Mouse (Mus musculus): ENCODE measurements at regions not wholly inside any gene's neighbourhood (a gene's known extent, or its start where the extent isn't known, plus 50 kb on each side); places are given as distances from the start of the nearest gene placed in this dataset.

- H3K27me3 ChIP-seq, result no peaks in the 10 kb centered on the region
- no peaks in the 10 kb centered on the region for H3K4me1 ChIP-seq (replicated peaks)
- WGBS, result 81% methylated on average over 2 of the region's 2 CpGs
- H3K9me3 ChIP-seq, result no peaks in the 10 kb centered on the region
- no peak overlapping the region for H3K4me2 ChIP-seq (replicated peaks)
- H3K9ac ChIP-seq (replicated peaks), result no peak overlapping the region
- no peak overlapping the region for H3K4me3 ChIP-seq (replicated peaks)
- ATAC-seq, result no peak
- H3K36me3 ChIP-seq, result no peaks in the 10 kb centered on the region
- H3K27ac ChIP-seq, result no peak overlapping the region
Observed at GRCm38 (mm10) chr9:52454445-52454844, 225.1 kb downstream of the AI593442 start.

GRCm38 (mm10) chr9:52451792-52452191 lies 227.8 kb downstream of the AI593442 start:
- H3K9me3 ChIP-seq, result no peaks in the 10 kb centered on the region
- 84% methylated on average over 3 of the region's 3 CpGs for WGBS
- H3K4me2 ChIP-seq (replicated peaks), result no peak overlapping the region
- H3K27ac ChIP-seq, result no peak overlapping the region
- no peaks in the 10 kb centered on the region for H3K36me3 ChIP-seq
- no peak overlapping the region for H3K9ac ChIP-seq (replicated peaks)
- no peaks in the 10 kb centered on the region for H3K27me3 ChIP-seq
- no peak overlapping the region for H3K4me3 ChIP-seq (replicated peaks)
- no peaks in the 10 kb centered on the region for H3K4me1 ChIP-seq (replicated peaks)
- ATAC-seq, result no peak

- H3K36me3 ChIP-seq, result no peaks in the 10 kb centered on the region
- no peak overlapping the region for H3K9ac ChIP-seq (replicated peaks)
- no peaks in the 10 kb centered on the region for H3K27me3 ChIP-seq
- ATAC-seq, result no peak
- H3K4me2 ChIP-seq (replicated peaks), result no peak overlapping the region
- H3K27ac ChIP-seq, result no peak overlapping the region
- H3K9me3 ChIP-seq, result no peaks in the 10 kb centered on the region
- no peak overlapping the region for H3K4me3 ChIP-seq (replicated peaks)
- H3K4me1 ChIP-seq (replicated peaks), result no peaks in the 10 kb centered on the region
Observed at GRCm38 (mm10) chr9:52448245-52448644, 231.3 kb downstream of the AI593442 start.

GRCm38 (mm10) chr9:52443228-52443627 lies 236.4 kb downstream of the AI593442 start:
- Histone ChIP-seq H3K4me1 (replicated peaks) (no peaks in the 10 kb centered on the region), H3K4me2 (replicated peaks) (no peak overlapping the region), H3K4me3 (replicated peaks) (no peak overlapping the region), H3K36me3 (no peaks in the 10 kb centered on the region), H3K27ac (no peak overlapping the region), H3K27me3 (no peaks in the 10 kb centered on the region), H3K9ac (replicated peaks) (no peak overlapping the region), H3K9me3 (no peaks in the 10 kb centered on the region)
- 89% methylated on average over 7 of the region's 7 CpGs for WGBS
- no peak for ATAC-seq

DNA sequence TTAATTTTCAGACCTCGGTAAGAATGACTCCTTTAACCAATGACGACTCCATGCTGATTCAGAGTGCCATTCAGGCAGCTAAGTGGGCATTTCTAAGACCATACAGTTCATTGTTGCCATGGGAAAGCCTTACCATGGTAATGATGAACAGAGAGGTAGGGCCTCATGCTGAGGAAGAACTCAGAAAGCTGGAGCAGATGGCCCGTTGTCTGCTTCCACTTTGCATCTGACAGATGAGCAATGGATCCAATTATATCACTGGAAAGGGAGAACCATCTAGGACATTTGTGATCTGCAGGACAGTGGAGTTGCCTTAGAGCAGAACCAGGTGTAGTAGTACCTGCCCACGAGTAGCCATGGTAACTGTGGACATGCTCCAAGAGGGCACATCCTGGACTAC lies 245.4 kb downstream of the AI593442 start:
- H3K4me1 ChIP-seq (replicated peaks), result no peaks in the 10 kb centered on the region
- H3K4me3 ChIP-seq (replicated peaks), result no peak overlapping the region
- H3K4me2 ChIP-seq (replicated peaks), result no peak overlapping the region
- no peak overlapping the region for H3K9ac ChIP-seq (replicated peaks)
- no peaks in the 10 kb centered on the region for H3K36me3 ChIP-seq
- no peak overlapping the region for H3K27ac ChIP-seq
- ATAC-seq, result no peak
- 63% methylated on average over 4 of the region's 4 CpGs for WGBS
- no peaks in the 10 kb centered on the region for H3K9me3 ChIP-seq
- H3K27me3 ChIP-seq, result no peaks in the 10 kb centered on the region

DNA sequence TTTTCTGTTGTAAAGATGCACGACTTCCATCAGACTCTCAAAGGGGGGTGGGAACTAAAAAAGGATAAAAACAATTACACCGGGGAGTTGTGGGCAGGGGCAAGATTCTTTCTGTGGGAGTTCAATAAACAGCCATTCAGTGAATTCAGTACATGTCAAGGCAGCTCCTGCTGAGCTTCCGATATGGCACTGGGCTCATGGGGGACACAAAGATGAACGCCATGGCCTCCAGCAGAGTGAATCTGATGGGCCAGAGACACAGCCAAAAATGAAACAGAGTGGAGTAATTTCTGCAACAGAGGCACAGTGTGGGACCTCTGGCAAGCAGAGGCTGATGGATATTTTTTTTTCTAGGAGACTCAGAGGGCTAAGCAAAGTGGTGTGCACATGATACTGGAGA lies 254.2 kb downstream of the AI593442 start:
- Histone ChIP-seq H3K27me3 (no peaks in the 10 kb centered on the region), H3K4me2 (replicated peaks) (no peak overlapping the region), H3K9ac (replicated peaks) (no peak overlapping the region), H3K4me1 (replicated peaks) (peaks cover 12% of the 10 kb centered on the region), H3K27ac (no peak overlapping the region), H3K4me3 (replicated peaks) (no peak overlapping the region), H3K9me3 (no peaks in the 10 kb centered on the region), H3K36me3 (no peaks in the 10 kb centered on the region)
- no peak for ATAC-seq
- 16% methylated on average over 4 of the region's 4 CpGs for WGBS

DNA sequence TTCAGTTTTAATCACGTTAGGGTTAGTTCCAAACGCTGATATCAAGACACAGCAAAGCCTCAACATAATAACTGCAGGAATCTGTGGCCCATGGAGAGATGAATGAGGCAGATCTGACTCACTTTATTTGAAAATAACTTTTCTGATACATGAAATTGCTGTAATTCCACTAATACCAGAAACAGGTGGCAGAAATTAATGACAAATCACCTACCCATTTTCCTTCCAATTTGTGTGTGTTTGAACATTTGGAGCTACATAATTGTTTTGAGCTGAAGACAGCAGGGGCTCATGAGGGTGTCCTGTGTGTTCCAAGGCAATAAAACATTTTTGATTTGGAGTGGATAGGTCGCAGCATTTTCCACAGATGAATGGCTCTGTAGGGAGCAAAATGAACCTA lies 254.2 kb upstream of the Zc3h12c start:
- Histone ChIP-seq H3K36me3 (no peaks in the 10 kb centered on the region), H3K27me3 (no peaks in the 10 kb centered on the region), H3K4me2 (replicated peaks) (no peak overlapping the region), H3K4me3 (replicated peaks) (no peak overlapping the region), H3K4me1 (replicated peaks) (peaks cover 12% of the 10 kb centered on the region), H3K9me3 (no peaks in the 10 kb centered on the region), H3K27ac (no peak overlapping the region), H3K9ac (replicated peaks) (no peak overlapping the region)
- ATAC-seq, result no peak
- WGBS, result 71% methylated on average over 3 of the region's 3 CpGs

- Histone ChIP-seq H3K4me2 (replicated peaks) (no peak overlapping the region), H3K4me1 (replicated peaks) (no peaks in the 10 kb centered on the region), H3K9ac (replicated peaks) (no peak overlapping the region), H3K4me3 (replicated peaks) (no peak overlapping the region), H3K27me3 (no peaks in the 10 kb centered on the region), H3K36me3 (no peaks in the 10 kb centered on the region), H3K9me3 (no peaks in the 10 kb centered on the region), H3K27ac (no peak overlapping the region)
- WGBS, result 71% methylated on average over 6 of the region's 6 CpGs
- no peak for ATAC-seq
Observed at GRCm38 (mm10) chr9:52415706-52416105, 247.3 kb upstream of the Zc3h12c start.

DNA sequence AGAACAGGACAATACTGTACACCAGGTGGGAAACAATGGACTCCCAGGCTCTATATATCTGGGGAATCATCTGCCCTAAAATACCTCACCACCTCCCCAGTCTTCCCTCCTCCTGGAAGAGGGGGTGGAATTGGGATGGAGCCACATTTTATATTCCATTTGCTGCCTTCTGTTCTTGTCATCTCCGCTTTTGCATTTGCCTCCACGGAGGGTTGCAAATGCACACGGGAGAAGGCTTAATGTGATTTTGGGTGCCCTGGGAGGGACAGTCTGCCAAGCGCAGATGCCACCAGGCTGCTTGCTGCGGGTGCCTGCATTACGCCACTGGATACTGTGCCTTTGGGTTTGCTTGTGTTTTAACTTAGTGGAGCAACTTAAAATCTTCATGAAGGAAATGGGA lies 239.5 kb upstream of the Zc3h12c start:
- H3K9me3 ChIP-seq, result 0 out of 2 replicates have a peak, but pooled peaks cover 6% of the 10 kb centered on the region
- WGBS, result 90% methylated on average over 6 of the region's 6 CpGs

DNA sequence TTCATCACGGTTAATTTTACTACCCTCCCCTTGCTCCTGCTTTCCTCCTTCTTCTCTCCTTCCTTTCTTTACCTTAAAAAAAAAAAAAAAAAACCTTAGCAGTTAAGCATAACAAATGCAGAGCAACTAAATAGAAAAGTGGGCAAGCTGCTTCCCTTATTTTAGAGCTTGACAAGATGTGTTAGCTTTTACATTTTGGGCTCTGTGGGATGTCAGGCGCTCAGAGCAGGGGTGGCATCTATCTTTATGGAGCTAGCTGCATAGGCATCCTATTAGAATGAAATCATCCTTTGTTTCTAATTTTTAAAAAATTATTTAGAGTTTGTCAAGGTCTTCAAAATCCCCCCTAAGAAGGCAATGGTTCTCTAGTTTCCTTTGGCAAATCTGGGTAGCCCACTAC lies 234.1 kb upstream of the Zc3h12c start:
- H3K27me3 ChIP-seq, result no peaks in the 10 kb centered on the region
- ATAC-seq, result no peak
- WGBS, result 69% methylated on average over 2 of the region's 2 CpGs
- H3K4me3 ChIP-seq (replicated peaks), result no peak overlapping the region
- no peaks in the 10 kb centered on the region for H3K36me3 ChIP-seq
- no peaks in the 10 kb centered on the region for H3K4me1 ChIP-seq (replicated peaks)
- no peak overlapping the region for H3K27ac ChIP-seq
- no peak overlapping the region for H3K4me2 ChIP-seq (replicated peaks)
- H3K9ac ChIP-seq (replicated peaks), result no peak overlapping the region
- 0 out of 2 replicates have a peak, but pooled peaks cover 6% of the 10 kb centered on the region for H3K9me3 ChIP-seq

More for the DNA sequence above, 239.5 kb upstream of the Zc3h12c start:
- no peak for ATAC-seq
- H3K9ac ChIP-seq (replicated peaks), result no peak overlapping the region
- no peaks in the 10 kb centered on the region for H3K4me1 ChIP-seq (replicated peaks)
- no peaks in the 10 kb centered on the region for H3K27me3 ChIP-seq
- no peaks in the 10 kb centered on the region for H3K36me3 ChIP-seq
- no peak overlapping the region for H3K4me2 ChIP-seq (replicated peaks)
- no peak overlapping the region for H3K27ac ChIP-seq
- H3K4me3 ChIP-seq (replicated peaks), result no peak overlapping the region

DNA sequence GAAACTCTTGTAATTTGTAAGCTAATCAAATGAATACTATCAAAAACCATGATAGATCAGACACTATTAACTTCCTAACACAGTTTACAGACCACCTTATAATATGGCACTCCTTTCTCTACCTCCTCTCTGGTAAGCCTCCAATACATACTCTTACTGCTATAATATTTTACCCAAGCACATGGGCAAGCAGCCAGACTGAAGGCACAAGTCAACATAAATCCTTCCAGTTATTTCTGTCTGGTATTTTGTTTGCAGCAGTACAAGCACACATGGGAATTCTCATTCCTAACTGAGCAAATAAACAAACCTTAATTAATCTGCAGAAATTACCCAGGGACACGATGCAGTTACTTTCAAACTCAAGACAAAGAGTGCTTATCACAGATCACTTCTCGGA lies 210.7 kb upstream of the Zc3h12c start:
- no peaks in the 10 kb centered on the region for H3K27me3 ChIP-seq
- H3K4me3 ChIP-seq (replicated peaks), result no peak overlapping the region
- H3K27ac ChIP-seq, result no peak overlapping the region
- 83% methylated on average over 2 of the region's 2 CpGs for WGBS
- H3K9ac ChIP-seq (replicated peaks), result no peak overlapping the region
- no peaks in the 10 kb centered on the region for H3K9me3 ChIP-seq
- H3K4me2 ChIP-seq (replicated peaks), result no peak overlapping the region
- no peaks in the 10 kb centered on the region for H3K36me3 ChIP-seq
- no peaks in the 10 kb centered on the region for H3K4me1 ChIP-seq (replicated peaks)
- no peak for ATAC-seq

- no peaks in the 10 kb centered on the region for H3K27me3 ChIP-seq
- H3K4me1 ChIP-seq (replicated peaks), result peaks cover 5% of the 10 kb centered on the region
- H3K9me3 ChIP-seq, result no peaks in the 10 kb centered on the region
- H3K27ac ChIP-seq, result no peak overlapping the region
- H3K4me2 ChIP-seq (replicated peaks), result no peak overlapping the region
- ATAC-seq, result no peak
- H3K4me3 ChIP-seq (replicated peaks), result no peak overlapping the region
- H3K36me3 ChIP-seq, result no peaks in the 10 kb centered on the region
- H3K9ac ChIP-seq (replicated peaks), result no peak overlapping the region
Observed at GRCm38 (mm10) chr9:52377761-52378160, 209.4 kb upstream of the Zc3h12c start.

DNA sequence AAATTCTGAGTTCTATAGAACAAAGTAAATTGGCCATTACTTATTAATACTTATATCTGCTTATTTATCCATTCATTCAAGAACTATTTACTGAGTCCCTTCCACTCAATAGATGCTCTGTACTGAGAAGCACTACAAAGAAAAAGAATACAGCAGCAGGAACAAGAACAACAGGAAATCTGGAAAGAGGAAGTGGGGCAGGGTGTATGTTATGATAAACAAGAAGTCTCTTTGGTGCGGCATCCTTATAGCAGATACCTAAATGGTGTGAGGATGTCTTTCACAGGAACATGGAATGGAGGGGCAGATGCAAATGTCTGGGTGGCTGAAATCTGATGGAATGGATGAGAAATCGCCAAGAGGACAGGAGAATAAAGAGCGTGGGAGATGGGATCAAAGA lies 208.5 kb upstream of the Zc3h12c start:
- no peak overlapping the region for H3K27ac ChIP-seq
- peaks cover 8% of the 10 kb centered on the region for H3K4me1 ChIP-seq (replicated peaks)
- no peak overlapping the region for H3K4me2 ChIP-seq (replicated peaks)
- no peak for ATAC-seq
- no peaks in the 10 kb centered on the region for H3K36me3 ChIP-seq
- H3K27me3 ChIP-seq, result no peaks in the 10 kb centered on the region
- 84% methylated on average over 3 of the region's 3 CpGs for WGBS
- H3K9me3 ChIP-seq, result no peaks in the 10 kb centered on the region
- no peak overlapping the region for H3K9ac ChIP-seq (replicated peaks)
- H3K4me3 ChIP-seq (replicated peaks), result no peak overlapping the region
